Mouse (Mus musculus): ENCODE data around the gene Kcnd2. TPM values are rescaled to one million over a fixed set of nuclear protein-coding genes. Genes with fewer than 3 reads are reported as not detected.

The Kcnd2 gene
- not detected for total RNA-seq (2023)

DNA sequence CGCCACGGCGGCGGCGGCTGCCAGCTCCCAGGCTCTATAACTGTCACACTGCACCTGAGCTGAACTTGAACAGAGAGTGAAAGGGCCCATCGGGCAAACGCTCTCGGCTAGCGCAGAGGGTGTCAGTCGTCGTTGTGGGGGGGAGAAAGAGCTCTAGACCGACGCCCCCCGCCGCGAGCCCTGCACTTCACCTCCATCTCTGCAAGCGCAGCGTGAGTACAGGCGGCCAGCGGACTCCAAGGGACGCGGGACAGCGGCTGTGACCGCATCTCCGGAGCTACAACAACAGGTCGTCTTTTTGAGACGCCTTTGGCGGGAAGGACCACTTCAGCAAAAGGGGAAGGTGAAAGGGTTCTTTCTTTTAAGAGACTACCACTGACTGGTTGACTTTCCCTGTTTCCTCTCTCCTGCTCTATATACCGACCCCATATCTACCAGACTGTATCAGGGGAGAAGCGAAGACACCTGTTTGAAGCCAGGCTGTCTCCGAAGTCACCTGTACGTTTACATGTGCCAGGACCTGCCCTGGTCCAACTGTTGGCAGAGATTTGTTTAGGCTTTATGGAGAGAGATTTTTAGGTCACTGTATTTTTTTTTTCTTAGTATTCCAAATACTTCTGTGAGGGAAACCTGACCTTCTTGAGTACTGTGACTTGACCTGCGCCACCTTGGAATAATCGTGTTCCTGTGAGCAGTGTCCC lies at the start of gene Kcnd2:
Gene Kcnd2 (plus strand): TSS at position 13 of the 701 bp plus-strand sequence.

